Mouse (Mus musculus) ES-CJ7 (cell line): Measurements from ENCODE around the gene Gm10401.
"Not testable (repeated sequence)": the region's sequence is repeated elsewhere in the genome, so short reads cannot be mapped to it uniquely, and the experiment has no call there.

Experiments used
- DNase-seq: peaks from one replicate; pipeline ENCODE4 v3.0.0; 2011; ENCODE audit warnings: low read depth, low spot score

Gm10401 gene

DNA sequence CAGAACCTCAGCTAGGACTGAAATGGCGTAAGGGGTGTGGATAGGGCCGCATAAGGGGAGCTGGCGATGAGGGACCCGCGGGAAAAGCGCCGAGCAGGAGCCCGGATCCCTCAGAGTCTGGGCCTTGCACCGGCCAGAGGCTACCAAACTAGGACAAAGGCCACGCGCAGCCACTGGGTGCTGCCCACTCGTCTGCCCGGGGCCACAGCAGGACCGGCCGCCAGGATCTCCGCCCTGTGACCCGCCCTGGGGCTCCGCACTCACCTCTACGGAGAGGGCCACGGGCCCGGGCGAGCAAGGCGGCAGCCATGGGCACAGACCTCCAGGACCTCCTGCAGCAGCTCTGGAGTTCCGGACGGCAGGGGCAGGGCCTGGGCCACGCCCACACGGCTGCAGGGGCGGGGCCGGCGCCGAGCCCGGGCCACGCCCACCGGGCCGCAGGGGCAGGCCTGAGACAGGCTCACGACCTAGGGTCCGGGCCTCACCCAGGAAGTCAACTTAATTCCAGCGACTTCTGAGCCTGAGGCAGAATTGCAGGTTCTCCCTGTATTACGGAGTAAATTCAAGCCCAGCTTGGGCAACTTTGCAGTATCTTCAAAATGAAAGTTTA, 21.0 kb upstream of the Gm10401 start, which contains the start of gene Acads:
Gene Acads, minus strand, starts transcription at position 386 of the 610 bp plus-strand sequence.
- peak; percentile 82 for DNase-seq

DNA sequence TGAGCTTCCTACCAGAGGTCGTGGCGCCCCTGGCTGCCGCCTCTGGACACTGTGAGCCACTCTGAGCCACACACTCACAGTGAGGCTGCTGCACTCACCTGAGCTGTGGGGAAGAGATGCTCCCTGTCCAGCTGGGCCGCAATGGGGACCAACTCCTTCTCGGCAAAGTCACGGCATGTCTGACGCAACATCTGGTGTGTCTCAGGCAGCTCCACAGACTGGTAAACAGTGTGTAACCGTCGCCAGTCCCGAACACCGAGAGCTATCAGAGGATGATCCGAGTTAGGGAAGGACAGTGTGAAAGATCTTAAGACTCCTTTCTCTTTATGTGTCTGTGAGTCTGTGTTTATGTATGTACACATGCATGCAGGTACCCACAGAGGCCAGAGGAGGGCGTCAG, 19.4 kb upstream of the Gm10401 start:
- DNase-seq, result no peak

DNA sequence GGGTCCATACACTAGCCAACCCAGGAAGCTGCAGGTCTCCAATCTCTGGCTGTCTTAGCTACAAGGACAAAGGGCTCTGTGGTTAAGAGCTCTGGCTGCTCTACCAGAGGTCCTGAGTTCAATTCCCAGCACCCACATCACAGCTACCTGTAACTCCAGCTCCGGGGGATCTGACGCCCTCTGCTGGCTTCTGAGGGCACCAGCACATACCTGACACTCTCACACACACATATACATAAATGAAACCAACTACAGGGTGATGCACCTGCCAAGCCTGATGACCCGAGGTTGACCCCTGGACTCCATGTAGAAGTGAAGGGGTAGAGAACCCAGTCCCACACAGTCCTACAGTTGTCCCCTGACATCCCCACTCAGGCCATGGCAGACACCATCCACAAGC, 18.3 kb upstream of the Gm10401 start:
- DNase-seq, result peak; percentile 58

DNA sequence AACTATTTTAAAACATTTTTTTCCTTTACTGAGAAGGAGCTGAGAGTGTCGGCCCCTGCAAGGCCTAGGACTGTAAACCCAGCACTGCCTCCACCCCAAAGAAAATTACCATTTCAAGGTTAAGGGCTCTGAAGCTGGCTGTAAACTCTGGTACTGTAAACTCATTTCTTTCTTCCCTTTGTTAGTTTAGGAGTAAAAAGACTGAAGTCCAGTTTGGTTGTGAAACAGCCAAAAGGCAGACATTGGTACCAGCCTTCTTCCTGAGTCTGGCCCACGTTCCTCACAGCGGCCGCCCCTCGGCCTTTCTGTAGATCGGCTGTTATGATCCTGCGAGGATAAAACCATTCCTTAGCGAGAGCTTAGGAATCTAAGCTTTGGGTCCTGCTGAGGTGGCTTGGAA, 16.4 kb upstream of the Gm10401 start:
- DNase-seq, result no peak

DNA sequence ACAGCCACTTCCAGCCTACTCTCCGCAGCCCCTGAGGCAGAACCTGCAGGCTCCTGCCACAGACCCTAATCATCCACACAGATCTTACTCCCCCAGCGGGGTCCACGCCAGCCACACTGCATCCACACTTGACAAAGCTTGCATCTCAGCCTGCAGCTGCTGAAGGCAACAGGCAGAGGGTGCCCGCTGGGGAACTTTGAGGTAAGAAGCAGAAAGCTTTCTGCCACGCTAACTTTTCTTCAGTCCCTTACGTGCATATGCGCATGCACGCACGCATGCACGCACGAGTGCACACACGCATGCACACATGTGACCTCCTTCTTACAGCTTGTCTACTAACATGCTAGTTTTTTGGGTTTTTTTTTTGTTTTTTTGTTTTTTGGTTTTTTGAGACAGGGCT, 15.1 kb upstream of the Gm10401 start:
- DNase-seq, result no peak

DNA sequence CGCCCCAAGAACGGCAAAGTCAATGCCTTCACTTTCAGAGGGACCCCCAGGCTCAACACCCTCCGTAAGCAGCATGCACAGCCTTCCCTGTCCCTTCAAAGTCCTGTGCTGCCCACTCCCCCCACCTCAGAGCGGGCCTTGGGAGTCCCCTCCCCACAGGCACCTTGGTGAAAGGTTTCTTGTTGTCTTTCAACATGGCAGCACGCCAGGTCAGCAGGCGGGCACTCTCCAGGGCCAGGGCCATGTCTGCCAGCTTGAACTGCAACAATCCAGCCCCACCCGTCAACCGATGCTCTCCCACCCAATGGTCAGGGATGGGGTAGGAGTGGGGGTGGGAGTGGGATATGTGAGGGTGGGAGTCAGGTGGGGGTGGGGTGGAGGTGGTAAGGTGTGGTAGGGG, 13.1 kb upstream of the Gm10401 start:
- no peak for DNase-seq

DNA sequence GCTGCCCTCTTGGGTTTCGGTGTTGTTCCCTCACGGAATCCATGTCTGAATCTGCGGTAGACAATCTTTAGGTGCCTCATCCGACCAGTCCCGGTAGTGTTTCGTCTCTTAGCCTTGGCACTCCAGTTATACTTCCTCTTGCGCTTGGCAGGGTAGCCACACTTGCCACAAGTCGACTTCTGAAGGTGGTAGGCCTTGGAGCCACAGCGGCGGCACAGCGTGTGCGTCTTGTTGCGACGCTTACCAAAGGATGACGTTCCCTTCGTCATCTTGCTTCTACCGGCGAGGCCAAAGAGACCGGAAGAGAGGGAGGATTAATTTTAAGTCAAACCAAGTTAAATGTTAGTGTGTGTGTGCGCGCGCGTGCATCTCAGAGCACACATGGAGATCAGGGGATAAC, 5.2 kb upstream of the Gm10401 start:
- not testable (repeated sequence) for DNase-seq

DNA sequence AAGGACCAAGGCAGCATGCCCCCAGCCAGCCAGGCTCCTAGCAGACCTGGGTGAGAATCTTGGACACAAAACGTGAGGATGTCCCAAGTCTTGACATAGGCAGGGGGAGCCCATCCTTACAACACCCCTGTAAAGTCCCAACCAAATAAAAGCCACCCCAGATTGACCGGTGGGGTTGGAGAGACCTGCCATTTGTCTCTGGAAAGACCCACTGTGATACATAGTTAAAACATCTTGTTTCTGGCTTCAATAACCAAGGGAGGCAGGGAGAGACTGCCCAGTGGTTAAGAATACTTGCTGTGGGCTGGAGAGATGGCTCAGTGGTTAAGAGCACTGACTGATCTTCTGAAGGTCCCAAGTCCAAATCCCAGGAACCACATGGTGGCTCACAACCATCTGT, 4.1 kb upstream of the Gm10401 start:
- no peak for DNase-seq

DNA sequence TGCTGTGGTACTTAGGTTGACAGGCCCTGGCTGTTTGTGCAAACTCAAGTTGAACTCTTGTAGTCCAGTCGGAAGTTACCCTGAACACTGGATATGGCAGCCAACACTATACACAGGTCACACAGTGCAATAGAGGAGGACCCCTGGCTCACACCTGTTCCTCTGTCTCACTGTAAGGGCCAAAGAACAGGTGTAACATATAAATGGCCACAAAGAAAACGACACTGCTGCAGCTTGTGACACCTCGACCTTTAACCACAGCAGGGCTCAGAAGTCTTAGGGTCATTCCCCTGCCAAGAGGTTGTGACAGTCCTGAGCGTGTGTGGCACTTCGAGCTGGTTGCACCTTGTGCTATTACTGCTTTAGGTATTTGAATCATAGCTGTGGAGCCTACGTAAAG, 2.4 kb upstream of the Gm10401 start:
- DNase-seq, result no peak

DNA sequence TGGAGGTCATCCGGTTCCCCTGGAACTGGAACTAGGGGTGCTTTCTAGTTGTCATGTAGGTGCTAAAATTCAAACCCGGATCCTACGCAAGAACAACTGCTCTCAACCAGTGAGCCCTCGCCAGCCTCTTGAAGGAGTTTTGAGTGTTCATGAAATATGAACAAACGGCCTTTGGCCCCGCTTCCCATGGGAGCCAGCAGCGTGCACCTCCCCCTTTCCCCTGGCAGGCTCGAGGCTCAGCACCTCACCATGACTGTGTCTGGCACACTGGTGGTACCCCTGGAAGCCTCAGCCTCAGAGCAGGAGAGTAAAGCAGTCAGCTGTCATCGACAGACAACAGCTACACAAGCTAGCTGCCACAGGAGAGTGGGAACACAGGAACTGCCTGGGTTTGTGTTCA, 1.9 kb upstream of the Gm10401 start:
- no peak for DNase-seq

DNA sequence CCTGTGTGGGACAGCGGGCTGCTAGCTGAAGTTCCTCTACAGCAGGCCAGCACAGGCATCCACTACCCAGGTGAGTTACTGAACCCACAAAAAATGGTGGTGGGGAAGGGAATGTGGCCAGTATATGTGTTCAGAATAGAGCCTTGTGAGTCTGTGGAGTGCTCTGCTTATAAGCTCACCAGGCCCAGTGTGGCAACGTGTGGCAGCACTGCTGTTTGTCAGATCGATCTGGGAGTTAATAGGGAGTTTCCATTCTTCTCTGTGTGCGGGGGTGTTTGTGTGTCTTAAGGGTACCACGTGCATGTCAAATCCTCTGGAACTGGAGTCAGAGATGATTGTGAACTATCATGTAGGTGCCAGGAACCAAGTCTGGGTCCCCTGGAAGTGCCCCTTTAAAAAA, 1.4 kb upstream of the Gm10401 start:
- DNase-seq, result no peak

DNA sequence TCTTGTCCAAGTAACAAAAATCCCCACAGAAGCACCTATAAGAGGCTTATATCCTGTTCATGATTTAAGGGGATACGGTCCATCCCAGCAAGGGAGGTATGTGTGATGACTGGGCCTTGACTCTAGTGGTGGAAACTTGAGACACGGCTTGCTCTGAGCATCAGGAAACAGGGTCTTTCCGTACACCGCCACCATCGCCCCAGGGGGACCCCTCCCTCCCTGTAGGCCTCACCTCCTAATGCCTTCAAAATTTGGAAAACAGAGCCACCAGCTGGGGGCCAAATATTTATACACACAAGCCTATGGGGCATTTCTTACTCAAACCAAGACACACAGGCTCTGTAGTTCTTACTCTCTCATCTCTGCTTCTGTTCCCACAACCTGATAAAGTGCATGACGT, 6.3 kb downstream of the Gm10401 start:
- peak; percentile 64 for DNase-seq

DNA sequence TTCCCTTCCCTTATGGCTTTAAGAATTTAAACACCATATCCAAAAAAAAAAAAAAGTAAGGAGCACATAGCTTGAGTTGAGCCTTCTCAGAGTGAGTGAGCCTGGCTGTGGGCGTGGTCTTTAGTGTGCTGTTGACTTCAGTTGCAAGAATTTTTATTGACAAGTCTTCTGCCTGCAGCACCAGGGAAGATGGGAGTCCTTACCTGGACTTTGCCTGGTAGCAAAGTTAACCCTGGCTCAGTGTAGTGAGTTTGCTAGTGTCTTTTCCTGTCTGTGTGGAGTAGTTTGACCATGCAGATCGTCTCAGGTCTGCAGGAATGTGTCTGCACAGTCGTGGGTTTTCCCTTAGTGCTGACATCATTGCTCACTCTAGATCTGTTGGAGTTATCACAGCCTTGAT, 7.1 kb downstream of the Gm10401 start:
- DNase-seq, result peak; percentile 49

DNA sequence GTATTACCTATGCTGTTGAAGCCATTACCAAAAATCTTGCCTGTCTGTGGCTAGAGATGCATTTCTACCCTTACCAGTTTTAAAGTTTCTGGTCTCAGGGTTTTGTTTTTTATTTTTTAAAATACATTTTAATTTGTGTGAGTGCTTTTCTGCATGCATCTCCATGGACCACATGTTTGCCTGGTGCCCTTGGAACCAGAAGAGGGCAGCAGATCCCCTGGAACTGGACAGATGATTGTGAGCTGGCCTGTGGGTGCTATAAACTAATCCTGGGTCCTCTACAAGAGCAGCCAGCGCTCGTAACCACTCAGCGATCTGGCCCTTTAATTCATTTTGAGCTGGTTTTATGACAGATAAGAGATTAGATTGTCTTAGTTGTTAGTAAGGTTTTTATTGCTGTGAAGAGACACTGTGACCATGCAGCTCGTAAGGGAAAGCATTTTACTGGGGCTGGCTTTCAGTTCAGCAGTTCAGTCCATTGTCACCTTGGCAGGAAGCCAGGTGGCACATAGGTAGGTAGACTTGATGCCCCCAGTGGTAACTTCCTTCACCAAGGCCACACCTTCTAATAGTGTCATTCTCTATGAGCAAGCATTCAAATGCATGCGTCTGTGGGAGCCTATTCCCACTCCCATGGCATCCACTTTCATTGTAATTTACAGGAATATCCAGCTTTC, 8.4 kb downstream of the Gm10401 start:
- no peak for DNase-seq

DNA sequence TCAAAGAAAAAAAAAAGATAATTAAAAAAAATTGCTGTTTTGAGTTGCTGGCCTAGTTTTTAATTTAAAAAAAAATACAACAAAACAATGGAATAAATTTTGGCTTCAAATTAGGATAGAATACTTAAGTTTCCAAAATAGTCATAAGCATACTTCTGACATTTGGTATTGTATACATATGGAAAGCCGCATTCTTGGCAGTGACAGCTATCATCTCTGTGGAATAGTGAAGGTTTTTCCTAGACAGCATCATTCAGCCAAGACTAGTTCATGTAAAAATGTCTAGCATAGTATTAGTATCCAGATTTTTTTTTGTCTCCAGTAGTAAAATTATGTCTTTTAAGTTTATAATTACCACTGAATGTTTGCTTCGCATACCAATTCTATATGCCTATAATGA, 12.4 kb downstream of the Gm10401 start:
- DNase-seq, result no peak

DNA sequence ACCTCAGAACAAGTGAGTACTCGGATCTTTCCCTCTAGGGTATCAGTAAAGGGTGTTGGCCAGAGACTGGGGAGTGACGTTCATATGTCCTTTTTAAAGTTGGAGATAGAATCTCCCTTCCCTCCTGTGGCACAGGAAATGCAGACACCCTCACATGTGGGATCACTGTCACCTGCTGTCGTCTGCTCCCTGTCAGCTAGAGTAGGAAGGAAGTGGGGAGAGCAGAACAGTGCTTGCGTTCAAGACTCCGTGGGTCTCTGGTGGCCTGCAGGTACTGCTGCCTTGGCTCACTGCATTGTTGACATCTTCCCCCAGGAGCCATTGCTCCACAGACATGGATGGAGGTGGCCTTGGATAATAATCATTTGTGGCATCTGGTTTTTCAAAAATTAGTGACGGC, 14.6 kb downstream of the Gm10401 start:
- DNase-seq, result no peak

DNA sequence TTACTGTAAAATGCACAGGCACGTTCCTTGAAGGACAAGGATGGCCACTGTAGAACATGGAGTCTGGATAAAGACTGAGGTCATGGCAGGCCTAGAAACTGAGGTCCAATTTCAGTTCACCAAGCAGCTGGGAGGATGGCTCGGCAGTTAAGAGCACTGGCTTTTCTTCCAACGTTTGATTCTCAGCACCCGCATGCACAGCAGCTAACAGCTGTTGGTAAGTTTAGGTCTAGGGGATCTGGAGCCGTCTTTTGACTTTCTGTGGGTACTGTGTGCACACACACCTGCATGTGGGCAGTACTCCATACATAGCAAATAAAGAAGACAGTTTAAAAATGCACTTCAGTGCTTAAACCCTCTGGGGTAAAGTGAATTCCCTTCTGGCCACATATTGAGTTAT, 16.5 kb downstream of the Gm10401 start:
- no peak for DNase-seq

DNA sequence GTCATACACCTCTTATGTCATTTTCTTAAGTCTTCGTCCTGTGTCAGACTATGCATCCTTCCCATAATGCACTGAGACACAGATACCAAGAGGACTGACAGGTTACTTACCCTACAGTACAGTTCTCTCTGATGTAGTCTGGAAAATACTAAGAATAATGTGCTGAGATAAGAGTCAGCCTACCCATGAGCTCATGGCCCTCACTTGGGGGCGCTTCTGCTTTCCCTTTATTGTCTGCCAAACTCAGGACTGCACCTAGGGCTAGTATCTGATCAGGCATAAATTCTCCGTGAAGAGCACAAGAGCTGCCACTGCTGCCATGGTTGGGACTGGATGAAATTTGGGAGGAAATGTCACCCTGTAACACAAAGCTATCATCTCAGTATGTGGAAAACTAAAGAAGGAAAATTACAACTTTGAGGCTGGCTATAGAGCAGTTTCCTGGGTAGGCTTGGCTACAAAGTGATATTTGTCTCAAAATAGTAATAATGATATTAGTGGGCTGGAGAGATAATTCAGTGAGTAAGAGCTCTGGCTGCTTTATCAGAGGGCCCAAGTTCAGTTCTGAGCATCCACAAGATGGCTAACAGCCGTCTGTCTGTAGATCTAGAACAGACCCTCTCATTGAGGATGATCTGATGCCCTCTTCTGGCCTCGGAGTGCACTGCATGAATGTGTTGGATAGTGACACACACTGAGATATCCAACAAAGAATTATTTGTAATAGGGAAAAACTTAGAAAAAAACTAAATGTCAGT, 21.8 kb downstream of the Gm10401 start:
- peak; percentile 74 for DNase-seq

DNA sequence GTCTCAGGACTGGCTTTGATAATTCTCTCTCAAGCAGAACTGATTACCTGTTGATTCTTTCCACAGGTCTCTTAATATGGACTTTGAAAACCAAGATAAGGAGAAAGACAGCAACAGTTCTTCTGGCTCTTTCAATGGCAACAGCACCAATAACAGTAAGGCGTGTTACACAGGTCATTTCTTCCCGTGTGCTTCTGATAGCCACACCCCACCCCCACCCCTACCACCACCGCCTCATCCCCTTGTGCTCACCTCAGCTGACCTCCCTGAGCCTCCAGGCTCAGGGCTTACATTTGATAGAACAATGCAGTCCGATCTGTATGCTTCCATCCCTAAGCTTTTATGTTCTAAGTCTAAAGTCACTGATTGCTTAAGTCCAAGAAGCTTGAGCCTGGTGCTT, 23.3 kb downstream of the Gm10401 start:
- DNase-seq, result no peak

DNA sequence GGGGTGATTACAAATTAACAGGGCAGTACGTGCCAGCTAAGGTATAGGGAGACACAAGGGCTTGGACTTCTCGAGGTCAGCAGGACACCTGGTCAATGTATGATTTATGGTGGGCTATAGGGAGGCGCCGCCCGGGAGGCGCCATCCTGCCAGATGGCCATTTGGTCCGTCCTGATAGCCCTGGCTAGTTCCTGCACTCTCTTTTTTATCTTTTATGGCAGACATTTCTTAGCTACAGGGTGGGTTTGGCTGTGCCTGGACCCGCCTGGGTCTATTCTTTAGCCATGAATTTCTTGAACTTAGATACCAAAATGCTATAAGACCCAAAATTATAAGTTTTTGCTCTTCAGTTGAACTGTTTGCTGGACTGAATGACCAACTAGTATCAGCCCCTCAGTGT, 24.8 kb downstream of the Gm10401 start:
- DNase-seq, result not testable (repeated sequence)

DNA sequence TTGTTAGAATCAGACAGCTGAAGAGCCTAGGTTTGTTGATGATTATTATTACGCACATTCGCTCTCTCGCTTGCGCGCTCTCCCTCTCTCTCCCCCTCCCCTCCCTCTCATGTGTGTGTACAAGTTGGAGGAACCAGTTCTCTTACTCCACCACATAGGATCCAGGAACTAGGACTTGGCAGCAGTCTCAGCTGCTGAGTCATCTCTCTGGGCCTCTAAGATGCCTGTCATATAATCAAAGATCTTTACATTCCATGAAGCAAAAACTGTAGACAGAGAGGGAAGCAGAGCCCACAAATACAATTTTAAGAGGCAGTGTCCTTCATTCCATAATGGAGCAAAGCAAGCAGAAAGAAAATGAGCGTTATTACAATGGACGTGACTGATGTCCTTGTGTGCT, 26.0 kb downstream of the Gm10401 start:
- DNase-seq, result no peak

DNA sequence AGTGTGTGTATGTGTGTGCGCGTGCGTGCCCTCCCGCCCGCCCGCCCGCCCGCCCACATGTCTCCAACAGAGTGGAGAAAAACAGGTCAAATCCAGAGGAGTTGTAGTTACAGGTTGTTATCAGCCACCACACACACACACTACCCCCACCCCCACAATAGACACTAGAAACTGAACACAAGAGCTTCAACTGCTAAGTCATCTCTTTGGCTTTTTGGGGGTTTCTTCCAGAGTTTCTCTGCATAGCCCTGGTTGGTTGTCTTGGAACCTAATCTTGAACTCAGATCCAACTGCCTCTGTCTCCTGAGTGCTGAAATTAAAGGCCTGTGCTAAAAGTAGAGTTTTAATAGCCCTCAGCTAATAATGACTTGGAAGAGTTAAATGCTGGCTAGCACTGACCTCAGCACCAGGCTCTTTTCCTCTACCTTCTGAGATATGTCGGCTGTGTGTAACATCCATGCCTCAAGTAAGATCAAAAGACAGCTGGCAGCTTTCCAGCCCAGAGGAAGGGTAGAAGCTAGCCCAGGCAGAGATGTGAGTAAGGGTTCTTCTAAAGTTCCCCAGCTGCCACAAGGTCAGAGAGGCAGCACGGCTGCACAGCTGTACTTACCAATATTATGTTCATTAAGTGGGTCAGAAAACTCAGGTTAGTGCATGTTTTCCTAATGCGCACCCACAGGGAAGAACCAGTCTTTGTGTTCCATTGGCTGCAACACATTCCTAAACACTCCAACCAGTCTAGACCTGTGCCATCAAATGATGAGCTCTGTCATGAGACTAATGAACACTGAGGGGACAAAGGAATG, 26.8 kb downstream of the Gm10401 start:
- no peak for DNase-seq
